Mouse (Mus musculus): ENCODE results near the gene Bcl7b.

Gene Bcl7b

DNA sequence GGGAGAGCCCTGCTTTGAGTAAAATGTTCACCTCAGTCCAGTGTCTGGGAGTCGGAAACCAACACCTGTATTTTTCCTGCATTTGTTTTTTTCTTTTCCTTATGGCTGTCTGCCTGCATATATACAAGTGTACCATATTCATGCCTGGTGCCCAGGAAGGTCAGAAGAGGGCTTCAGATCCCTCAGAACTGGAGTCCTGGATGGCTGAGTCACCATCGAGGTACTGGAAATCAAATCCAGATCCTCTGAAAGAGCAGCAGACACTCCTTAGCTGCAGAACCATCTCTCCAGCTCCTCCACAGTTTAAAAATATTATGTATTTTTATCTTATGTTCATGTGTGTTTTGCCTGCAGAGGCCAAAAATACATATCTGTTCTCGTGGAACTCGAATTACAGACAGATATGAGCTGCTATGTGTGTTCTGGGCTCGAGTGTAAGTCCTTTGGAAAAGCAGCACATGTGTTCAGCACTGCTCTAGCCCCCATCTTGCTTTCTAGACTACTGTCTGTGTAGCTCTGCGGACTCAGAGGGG, 3.7 kb downstream of the Bcl7b start:
- DNase-seq: no peak

DNA sequence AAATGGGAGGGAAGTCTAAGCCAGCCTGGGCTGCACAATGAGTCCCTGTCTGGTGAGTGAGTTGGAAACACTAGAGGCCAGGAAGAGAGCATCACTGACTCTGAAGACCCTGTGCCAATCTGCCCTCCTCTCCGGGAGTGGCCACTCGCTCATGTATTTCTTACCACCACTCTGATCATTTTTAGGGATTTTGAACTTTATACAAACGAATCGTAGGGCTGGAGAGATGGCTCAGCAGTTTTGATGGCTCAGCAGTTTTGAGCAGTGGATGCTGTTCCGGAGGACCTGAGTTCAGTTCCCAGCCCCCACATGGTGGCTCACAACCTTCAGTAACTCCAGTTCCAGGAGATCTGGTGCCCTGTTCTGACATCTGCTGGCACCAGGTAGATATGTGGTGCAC, 4.9 kb downstream of the Bcl7b start:
- no peak for DNase-seq

DNA sequence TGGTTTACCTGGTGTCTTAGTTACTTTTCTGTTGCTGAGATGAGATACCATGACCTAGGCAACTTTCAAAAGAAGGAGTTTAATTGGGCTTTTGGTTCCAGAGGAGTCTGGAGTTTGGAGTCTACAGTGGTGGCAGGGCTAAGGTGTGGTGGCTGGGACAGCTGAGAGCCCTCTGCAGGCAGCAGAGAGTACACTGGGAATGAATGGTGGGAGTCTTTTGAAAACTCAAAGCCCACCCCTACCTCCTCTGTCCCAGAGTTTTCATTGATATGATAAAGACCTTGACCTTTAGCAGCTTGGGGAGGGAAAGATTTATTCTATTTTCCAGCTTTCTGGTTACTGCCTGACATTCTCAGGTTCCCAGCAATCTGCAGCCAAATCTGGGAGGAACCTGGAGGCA, 7.0 kb downstream of the Bcl7b start:
- DNase-seq: no peak

DNA sequence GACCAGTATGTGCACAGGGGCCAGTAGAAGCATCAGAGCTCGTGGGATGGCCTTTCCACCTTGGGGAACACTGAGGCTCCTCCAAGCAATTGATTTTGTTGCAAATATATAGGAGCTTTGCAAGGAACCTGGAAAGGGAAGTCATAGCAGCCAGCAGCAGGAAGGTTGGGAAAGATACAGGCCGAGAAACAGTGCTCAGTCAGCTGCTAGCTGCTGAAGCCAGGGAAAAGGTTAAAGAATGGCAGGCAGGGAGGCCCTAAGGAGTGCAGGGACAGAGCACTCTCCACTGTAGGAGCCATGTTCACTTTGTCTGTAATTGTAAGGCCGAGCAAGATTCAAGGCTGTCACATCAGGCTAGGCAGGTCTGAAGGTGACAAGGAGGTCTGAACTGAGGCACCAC, 10.4 kb downstream of the Bcl7b start:
- no peak for DNase-seq

DNA sequence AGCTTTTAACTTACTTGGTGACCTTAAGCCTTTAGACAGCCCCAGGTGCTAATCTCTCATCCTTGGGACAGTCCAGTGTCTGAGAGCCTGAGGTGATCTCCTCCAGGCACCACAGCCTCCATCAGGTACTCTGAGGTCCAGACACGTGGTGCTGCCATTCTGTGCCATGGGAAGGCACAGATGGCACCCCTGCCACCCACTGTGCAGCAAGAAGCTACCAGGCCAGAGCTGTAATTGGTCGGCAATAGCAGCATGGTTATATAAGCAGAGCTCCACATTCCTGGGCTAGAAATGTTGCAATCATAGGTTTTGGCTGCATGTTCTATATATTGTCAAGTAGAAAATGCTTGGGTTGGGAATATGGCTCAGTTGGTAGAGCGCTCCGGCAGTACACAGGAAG, 10.9 kb downstream of the Bcl7b start:
- no peak for DNase-seq

DNA sequence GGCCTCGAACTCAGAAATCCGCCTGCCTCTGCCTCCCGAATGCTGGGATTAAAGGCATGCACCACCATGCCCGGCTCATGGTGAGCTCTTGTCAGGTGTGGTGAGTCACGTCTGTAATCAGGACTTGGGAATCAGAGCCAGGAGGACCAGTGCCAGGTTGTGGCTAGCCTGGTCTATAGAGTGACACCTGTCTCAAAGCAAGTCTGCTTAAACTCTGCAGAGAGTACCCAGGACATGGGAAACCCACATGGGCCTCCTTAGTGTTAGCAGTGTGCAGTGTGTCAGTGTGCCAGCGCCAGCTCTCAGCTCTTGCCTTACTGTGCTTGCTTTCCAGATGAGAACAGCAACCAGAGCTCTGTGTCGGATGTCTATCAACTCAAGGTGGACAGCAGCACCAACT, 11.5 kb downstream of the Bcl7b start:
- DNase-seq: no peak

DNA sequence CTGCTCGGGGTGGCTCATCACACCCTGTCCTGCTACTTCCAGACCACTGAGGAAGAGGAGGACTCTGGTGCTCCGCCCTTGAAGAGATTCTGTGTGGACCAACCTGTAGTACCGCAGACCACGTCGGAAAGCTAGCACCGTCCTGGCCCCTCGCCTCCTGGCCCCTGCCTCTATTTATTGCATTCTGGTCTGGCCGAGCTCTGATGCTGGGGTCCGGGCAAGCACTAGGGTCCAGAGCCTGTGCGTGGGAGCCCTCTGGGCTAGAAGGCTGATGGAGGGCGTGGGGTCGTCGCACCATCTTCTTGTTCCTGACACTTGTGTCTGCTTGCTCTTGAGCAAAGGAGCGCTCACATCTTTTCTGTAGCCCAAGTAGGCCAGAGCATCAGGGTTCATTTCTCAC, 12.7 kb downstream of the Bcl7b start:
- no peak for DNase-seq

DNA sequence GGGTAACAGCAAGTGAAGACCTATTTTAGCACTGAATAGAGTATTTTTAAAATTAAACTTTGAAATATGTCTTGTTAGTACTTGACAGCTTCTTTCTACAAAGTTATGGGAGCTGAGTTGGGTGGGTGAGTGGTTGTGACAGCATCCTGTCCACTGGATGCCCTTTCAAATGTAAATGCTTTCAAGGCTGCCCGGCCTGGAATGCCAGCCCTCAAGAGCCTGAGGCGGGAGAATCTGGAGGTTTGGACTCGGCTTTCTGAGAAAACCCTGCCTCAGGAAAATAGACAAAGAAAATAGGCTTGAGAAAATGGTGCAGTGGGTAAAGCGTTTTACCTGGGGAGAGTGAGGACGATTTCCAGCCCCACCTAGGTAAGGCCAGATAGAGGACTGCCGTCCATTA, 13.7 kb downstream of the Bcl7b start:
- DNase-seq: no peak

DNA sequence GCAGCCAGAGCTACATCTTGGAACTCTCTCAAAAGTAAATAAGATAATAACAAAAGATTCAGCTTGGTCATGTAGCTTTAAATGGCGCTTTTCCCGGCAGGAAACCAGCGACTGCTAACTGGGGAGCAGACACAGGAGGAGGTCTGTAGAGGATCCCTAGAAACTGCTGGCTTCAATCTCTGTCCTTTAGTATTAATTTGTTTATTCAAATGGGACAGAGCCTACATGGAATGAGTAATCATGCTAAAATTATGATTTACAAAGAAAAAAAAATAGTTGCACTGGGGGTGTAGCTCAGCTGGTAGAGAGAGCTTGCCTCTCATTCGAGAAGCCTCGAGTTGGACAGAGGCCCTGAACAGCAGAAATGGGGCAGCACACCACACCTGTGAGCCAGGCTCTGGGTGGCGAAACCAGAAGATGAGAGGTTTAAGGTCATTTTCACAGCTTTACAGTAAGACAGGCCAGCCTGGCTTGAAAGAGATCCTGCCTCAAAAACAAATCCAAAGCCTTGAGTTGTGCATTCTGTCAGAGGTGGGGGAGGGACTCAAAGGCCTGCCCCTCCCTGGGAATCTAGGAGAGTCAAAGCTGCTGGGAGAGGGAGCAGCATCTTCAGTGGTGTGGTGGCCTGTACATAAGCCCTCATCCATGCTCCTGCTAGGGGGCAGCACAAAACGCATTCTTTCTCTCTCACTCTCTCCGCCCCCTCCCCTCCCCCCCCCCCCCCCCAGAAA, 15.2 kb downstream of the Bcl7b start:
- no peak for DNase-seq

DNA sequence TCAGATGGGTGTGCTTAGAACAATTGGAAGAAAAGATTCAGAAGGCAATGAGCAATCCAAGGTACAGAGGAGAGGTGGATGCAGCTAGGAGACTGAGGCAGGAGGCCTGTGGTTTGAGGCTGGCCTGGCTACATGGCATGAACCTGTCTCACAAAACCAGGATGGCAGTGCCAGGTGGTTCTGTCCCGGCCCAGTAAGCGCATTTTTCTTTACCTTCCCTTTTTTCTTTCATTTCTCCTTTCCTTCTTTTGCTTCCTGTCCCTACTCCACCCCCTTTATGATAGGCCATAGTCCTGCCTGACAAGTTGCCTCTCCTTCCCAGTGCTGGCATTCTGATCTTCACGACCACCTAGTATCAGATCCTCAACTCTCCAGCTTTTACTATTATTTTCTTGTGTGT, 16.9 kb downstream of the Bcl7b start:
- no peak for DNase-seq

DNA sequence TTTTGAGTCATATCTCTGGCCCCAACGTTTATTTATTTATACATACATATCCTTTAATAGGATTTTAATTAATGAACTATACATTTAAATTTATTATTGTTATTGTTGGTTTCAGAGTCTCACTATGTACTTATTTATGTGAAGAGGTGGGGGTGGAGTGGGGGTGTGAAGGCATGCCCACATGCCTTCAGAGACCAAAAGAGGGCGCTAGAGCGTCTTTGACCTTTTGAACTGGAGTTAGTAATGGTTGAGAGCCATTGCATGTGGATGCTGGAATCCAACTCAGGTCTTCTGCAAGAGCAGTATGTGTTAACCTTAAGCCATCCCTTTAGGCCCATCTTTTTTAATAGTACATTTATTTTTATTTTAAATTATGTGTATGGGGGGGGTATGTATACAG, 17.5 kb downstream of the Bcl7b start:
- peak; percentile 51 to 53 for DNase-seq

DNA sequence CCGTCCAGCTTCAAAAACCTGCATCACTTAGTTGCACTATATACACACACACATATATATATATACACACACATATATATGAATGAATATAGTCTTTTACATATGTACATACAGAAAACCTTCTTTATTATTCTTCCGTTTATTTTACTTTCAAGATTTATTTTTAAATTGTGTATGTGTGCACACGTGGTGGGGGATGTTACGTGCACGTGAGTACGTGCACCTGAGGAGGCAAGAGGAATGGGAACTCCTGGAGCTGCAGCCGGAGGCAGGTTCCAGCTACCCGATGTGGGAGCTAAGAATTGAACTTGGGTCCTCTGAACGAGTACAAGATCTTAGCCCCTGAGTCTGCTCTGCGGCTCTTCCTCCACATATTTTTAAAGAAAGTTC, 18.1 kb downstream of the Bcl7b start:
- DNase-seq: no peak

DNA sequence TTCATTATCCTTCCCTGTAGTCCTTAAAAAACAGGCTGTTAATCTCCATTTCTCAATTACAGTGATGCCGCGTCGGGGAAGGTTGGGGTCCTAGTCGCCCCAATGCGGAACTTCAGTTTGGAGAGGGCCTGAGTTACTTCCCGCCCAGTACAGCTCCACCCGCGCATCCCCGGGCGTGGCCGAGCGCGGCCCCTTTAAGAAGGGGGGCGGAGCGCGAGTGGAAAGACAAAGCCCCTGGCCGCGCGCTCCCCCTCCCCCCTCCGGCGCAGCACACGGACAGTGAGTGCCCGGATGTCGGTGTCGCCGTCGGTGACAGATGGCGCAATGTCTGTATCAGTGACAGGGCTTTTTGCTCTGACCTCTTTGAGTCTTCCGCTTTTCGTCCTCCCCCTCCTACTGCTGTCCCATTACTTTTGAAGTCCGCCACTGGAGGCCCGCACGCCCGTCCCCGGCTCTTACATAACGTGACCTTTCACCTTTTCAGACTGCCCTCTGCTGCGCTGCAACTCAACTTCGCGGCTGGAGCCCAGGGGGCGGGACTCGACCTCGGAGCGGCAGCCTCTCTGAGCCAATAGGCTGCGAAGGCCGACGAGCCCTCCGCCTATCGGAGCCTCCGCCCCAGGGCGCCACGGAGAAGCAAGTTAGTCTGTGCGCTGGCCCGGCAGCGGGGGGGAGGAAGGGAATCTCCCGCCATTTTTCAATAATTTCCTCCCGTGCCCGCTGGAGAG, 18.7 kb downstream of the Bcl7b start, which contains the start of gene Baz1b:
TSS of gene Baz1b (plus strand) at position 644 of the 728 bp plus-strand sequence.
- peak; percentile 95 to 96 for DNase-seq

DNA sequence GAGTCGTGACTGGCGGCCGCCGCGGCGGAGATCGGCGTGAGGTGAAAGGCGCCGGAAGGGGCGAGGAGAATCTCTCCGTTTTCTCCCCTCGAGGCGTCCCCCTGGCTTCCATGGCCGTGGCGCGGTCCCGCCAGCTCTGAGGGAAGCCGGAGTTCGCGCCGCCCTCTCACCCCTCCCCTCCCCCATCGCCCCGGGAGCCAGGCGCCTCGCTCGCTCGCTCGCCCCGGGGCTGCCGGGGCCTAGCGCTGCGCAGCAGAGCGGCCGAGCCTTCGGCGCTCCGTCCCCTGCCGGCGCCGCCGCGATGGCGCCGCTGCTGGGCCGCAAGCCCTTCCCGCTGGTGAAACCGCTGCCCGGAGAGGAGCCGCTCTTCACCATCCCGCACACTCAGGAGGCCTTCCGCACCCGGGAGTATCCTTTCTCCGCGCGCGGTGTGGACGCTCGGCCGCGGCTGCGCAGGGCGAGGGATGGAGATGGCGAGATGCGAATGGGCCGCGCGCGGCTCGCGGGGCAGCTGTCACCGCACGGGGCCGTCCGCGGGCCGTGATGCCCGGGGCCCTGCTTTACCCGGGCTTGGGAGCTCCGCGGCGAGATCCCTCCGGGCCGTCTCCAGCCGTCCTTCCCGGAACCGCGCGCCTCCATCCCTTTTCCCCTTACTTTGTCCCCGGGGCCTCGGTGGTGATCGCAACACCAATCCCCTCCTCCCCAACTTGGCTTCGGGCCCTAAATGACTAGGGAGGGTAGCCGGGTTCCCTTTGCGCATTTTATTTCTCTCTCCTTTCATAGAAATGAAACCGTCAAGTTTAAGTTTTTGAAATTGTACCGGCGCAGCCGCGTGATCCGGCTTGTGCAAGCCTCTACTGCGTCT, 19.5 kb downstream of the Bcl7b start:
- DNase-seq: peak in 1 of 2 experiments; percentile 15

DNA sequence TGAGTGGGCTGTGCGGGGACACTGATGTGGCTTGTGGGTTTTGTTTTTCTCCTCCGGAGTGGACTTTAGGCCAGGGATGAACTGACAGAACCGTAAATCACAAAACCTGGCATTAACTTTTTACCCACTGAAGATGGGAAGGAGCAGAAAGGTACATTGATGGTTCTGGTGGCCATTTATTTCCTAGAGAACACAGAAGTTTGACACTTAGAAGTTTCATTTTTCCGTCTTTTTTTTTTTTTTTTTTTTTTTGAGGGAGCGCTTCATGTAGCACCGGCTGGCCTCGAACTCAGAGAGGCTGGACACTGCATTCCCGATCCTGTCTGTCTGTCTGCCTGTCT, 20.1 kb downstream of the Bcl7b start:
- DNase-seq: no peak

DNA sequence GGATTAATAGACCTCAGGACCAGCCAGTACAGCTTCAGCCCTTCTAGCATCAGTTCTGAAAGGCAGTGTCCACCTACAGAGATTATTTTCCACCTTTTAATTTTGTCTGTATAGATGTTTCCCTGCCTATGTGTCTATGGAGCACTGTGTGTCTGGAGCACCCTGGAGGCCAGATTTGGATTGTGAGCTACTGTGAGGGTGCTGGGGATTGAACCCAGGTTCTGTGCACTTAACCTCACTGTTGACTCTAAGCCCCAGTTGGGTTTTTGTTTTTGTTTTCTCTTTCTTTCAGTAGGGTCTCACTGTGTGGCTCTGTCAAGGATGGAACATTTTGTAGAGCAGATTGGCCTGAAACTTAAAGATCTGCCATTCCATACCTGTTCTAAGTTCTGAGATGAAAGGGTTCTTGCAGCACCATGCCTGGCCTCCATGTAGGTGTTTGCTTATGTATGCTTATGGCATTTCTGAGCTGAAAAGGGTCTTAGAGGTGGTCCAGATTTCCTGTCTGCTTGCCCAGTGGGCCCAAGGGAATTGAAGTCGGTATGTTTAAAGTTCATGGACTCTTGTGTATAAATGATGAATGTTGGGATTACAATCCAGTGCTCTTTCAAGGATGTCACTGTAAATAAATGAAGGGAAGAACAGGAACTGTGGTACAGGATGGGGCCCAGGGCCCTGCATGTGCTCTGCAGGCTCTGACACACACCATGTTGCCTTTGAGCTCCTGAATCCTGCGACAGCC, 21.4 kb downstream of the Bcl7b start:
- DNase-seq: no peak

DNA sequence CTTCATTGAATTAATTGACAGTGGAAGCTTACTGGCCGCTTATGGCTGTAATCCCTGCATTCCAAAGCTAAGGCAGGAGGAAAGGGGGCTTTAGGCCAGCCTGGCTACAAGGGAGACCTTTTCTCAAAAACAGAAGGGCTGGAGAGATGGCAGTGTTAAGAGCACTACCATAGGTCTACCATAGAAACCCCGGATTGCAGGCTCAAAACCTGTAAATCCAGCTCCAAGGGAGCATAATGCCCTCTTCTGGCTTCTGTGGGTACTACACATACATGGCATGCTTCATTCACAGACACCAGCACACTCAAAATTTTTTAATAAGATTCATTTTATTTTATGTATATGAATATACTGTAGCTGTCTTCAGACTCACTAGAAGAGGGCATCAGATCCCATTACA, 23.5 kb downstream of the Bcl7b start:
- DNase-seq: peak; percentile 84 to 85

DNA sequence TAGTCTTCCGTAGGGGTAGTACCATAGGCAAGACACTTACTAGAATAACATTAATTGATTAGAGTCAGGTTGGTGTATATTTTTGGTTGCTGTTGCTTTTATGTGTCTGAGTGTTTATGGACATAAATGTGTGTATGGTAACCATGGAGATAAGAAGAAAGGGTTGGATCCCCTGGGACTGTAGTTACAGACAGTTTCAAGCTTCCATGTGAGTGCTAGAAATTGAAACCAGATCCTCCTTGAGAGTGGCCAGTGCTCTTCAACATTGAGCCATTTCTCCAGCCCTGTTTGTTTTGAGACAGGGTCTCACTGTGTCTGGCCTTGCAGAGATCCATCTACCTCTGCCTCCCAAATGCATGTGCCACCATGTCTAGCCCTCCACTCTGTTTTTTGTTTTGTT, 24.3 kb downstream of the Bcl7b start:
- no peak for DNase-seq

DNA sequence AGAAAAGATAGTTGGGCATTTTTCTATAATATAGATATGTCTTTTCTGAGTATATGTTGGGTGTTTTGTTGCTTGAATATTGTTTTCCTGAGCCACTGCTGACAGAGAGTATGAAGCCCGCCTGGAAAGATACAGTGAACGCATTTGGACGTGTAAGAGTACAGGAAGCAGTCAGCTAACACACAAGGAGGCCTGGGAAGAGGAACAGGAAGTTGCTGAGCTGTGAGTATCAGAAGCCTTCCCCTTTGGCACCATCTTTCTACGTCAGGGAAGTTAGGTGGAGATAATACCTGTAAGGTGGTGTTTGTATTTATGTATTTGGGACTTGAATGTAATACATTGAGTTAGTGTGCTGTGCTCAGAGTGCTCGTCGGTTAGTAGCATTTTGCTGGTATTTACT, 28.3 kb downstream of the Bcl7b start:
- peak; percentile 26 to 35 for DNase-seq

DNA sequence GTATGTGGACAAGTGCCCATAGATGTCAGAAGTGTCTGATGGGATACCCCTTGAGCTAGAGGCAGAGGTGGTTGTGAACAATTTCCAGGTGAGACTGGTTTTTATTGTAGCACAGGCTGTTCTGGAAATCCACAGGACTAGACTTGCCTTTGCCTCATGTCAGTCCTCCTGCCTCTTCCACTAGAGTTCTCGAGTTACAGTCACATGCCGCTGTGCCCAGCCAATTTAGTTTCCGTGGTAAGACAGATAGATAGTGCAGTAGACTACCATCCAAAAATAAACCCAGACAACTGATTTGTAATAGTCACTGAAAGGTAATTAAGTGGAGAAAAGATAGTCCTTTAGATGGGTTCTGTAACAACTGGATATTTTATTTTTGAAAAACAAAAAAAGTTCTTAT, 34.7 kb downstream of the Bcl7b start:
- no peak for DNase-seq

DNA sequence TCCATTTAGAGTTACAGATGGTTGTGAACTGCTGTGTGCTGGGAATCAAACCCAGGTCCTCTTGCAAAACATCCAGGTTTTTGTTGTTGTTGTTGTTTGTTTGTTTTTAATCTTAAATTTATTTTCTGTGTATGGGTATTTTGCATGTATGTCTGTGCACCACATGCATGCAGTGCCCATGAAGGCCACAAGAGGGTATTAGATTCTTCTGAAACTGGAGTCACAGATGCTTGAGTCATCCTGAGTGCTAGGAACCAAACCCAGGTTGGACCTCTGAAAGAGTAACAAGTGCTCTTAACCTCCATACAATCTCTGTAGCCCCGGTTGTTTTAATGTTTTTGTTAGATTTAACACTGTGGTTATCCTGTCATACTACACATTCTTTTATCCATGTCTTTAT, 40.1 kb downstream of the Bcl7b start:
- DNase-seq: peak; percentile 38 to 39

DNA sequence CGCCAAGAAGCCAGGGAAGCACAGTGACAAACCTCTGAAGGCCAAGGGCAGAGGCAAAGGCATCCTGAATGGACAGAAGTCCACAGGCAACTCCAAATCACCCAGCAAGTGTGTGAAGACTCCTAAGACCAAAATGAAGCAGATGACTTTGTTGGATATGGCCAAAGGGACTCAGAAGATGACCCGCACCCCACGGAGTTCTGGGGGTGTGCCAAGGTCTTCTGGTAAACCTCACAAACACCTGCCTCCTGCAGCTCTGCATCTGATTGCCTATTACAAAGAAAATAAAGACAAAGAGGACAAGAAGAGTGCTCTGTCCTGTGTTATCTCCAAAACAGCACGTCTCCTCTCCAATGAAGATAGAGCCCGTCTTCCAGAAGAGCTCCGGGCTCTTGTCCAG, 48.8 kb downstream of the Bcl7b start:
- DNase-seq: no peak

DNA sequence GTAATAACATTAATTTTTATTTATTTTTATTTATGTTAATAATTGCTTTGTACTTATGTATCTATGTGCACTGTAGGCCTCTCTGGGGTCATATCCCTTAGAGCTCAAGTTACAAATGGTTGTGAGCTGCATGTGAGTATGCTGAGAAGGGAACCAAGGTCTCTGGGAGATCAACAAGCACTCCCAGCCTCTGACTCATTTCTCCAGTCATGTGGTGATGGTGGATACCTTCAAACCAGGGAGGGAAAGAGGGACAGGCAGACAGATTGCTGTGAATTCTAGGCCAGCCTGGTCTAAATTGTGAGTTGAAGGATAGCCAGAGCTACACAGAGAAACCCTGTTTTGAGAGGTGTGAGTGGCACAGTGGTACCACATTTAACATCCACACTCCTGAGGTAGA, 52.9 kb downstream of the Bcl7b start:
- DNase-seq: no peak
